Mouse (Mus musculus) ES-CJ7 (cell line): ENCODE data around the gene Trpc4ap.
"Not testable (repeated sequence)": the region's sequence is repeated elsewhere in the genome, so short reads cannot be mapped to it uniquely, and the experiment has no call there.

Experiments
- DNase-seq: peaks from one replicate; pipeline ENCODE4 v3.0.0; 2011; ENCODE audit warnings: low read depth, low spot score

Trpc4ap gene

GRCm38 (mm10) chr2:155613953-155614352, 78.2 kb downstream of the Trpc4ap start:
- DNase-seq: no peak

GRCm38 (mm10) chr2:155613326-155613755, 78.8 kb downstream of the Trpc4ap start:
- peak; percentile 82 for DNase-seq

GRCm38 (mm10) chr2:155611834-155612550, 80.2 kb downstream of the Trpc4ap start:
- DNase-seq: no peak

- no peak for DNase-seq
These were observed 81.2 kb downstream of the Trpc4ap start, which contains the start of gene Myh7b for GRCm38 (mm10) chr2:155610978-155611377. Gene Myh7b (plus strand): TSS chr2:155611212.

GRCm38 (mm10) chr2:155606360-155606759, 85.8 kb downstream of the Trpc4ap start:
- DNase-seq: no peak

GRCm38 (mm10) chr2:155605236-155605589, 87.0 kb downstream of the Trpc4ap start:
- DNase-seq: not testable (repeated sequence)

- DNase-seq: no peak
These were observed 87.5 kb downstream of the Trpc4ap start for GRCm38 (mm10) chr2:155604560-155605235.

GRCm38 (mm10) chr2:155603707-155604106, 88.5 kb downstream of the Trpc4ap start:
- DNase-seq: no peak

- no peak for DNase-seq
These were observed 96.7 kb downstream of the Trpc4ap start for GRCm38 (mm10) chr2:155595516-155595915.

- no peak for DNase-seq
These were observed 99.3 kb downstream of the Trpc4ap start for GRCm38 (mm10) chr2:155592854-155593283.

GRCm38 (mm10) chr2:155592137-155592853, 99.9 kb downstream of the Trpc4ap start, which contains the start of gene Gss:
Gene Gss (minus strand): TSS chr2:155592810.
- peak; percentile 98 for DNase-seq

GRCm38 (mm10) chr2:155591676-155592075, 100.5 kb downstream of the Trpc4ap start:
- no peak for DNase-seq

GRCm38 (mm10) chr2:155590876-155591275, 101.3 kb downstream of the Trpc4ap start:
- DNase-seq: no peak

GRCm38 (mm10) chr2:155589521-155589920, 102.7 kb downstream of the Trpc4ap start:
- DNase-seq: peak; percentile 8

GRCm38 (mm10) chr2:155588136-155588535, 104.0 kb downstream of the Trpc4ap start:
- no peak for DNase-seq

GRCm38 (mm10) chr2:155585486-155585885, 106.7 kb downstream of the Trpc4ap start:
- DNase-seq: peak; percentile 75

- DNase-seq: peak; percentile 30
These were observed 107.1 kb downstream of the Trpc4ap start for GRCm38 (mm10) chr2:155585082-155585481.
